Mouse (Mus musculus): ENCODE data around the gene Lrrc23.

The Lrrc23 gene

DNA sequence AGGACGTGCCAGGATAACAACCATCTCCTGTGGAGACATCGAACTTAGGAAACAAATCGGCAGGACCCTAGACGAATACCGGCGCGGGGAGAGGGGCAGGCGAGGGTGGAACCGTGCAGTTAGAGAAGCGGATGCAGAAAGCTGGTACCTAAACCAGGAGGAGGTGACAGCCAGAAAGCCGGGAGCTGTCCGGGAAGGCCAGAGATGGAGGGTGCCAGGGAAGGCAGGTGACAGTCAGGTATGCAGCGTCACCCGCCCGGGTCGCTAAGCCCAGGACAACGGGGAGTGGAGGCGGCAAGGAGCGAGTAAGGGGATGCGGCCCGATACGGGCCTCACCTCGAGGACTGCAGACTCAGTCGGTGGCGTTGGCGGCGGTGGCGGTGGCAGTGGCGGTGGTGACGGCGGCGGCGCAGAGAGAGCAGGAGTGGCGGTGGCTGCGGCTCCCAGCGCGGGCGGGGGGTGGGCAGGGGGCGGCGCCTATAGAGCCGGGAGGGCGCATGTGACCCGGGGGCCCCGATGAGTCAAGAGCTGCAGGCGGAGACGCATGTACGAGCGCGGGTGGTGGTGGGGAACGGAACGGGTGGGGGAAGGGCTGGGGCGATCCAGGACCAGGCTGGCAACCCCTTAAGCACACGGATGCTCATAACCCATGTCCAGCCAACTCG lies 10.3 kb downstream of the Lrrc23 start, which contains the start of gene Eno2:
Gene Eno2, minus strand, starts transcription at position 573 of the 665 bp plus-strand sequence.
- in situ Hi-C loops (cut with MboI, MseI) = no loop called here

DNA sequence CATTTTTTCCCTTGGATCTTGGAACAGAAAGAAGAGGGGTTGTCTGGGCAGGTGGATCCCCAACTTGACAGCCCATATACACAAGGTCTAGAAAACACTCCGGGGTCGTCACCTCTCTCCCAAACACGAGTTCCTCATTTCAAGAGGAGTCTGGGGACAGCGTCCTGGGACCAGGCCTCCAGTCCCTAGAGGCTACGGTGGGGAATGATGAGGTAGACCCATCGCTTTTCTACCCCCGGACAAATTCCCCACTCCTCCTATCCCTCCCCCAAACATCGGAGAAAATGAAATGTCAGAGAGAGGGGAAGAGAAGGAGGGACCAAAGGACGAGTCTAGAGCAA lies 10.9 kb downstream of the Lrrc23 start:
- in situ Hi-C loops (cut with MboI, MseI) = no loop called here

DNA sequence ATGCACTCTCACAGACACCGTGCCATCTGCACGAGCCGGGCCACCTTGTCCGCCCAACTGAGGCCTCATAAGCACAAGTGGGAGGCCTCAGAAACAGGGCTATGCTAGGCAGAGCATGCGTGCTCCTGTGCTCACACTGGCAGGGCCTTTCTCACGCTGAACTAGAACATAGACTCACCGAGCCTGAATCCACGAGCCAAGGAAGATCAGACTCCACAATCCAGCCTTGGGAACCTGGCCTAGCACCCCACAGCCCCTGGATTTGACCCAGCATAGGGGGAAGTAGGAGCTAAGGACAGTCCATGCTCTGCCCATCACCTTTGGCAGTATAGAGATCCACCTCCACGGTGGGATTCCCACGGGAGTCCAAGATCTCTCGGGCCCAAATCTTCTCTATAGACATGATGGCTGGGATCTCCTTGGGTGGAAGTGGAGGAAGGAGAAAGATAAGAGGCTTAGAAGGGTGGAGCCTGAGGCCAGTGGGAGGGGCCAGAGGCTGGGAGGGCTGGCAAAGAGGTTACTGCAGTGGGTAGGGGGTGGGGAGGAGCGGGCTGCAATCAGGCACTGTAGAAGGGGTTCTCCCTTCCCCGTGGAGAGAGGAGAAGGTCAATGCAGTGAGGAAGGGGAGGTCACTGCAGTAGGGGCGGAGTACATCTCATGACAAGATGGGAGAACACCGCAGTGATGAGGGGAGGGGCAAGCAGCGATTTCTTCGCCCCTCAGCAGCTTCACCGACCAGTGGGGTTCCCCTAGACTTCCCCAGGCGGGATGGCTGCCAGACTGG lies 11.4 kb downstream of the Lrrc23 start:
- in situ Hi-C loops (cut with MboI, MseI) = no loop called here

DNA sequence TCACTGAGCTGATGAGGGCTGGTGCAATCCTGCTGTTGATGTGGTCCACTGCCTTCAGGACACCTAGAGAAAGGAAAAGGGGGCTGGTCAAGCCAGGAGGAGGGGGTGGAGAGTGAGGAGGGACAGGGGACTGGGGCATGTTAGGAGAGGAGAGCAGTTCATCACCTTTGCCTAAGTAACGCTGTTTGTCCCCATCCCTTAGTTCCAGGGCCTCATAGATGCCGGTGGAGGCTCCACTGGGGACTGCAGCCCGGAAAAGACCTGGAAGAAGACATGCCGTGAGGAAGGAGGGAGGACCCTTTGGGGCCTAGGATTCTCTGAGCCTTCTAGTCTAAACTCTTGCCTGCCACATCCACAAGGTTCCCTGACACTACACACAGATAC lies 12.0 kb downstream of the Lrrc23 start:
- in situ Hi-C loops (cut with MboI, MseI) = no loop called here

DNA sequence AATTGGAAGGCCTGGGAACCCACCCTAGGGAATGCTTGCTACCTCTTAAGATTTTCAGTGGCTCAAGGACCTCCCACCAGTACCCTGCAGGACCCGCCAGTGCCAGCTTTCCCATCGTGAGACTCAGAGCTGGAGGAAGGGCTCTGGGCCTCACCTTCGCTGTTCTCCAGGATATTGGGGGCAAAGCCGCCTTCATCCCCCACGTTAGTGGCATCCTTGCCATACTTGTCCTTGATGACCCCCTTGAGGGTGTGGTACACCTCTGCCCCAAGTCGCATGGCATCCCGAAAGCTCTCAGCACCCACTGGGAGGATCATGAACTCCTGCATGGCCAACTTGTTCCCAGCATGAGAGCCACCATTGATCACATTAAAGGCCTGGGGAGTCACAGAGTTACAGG lies 13.6 kb downstream of the Lrrc23 start:
- in situ Hi-C loops (cut with MboI, MseI) = no loop called here

DNA sequence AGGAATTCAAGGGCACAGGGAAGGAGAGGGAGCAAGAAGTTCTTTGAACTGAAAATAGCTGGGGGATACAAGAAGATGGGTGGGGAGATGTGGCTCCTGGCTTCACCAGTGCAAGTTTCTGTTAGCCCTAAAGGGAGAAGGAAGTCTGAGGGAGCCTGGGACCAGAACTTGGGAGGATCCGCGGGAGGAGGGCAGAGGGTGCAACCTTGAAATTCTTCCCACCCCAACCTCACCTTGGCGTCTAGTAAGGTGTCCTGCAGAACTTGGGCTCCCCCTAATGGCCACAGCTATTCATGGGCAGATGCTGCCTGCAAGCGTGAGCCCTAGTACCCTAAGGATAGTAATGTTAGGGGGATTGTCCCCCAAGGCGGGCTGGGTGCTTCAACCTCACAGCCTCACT lies 20.3 kb downstream of the Lrrc23 start:
- in situ Hi-C loops (cut with MboI, MseI) = loop anchor here in 1 of 2 experiments (5.0 kb wide), 1 partner anchor 47 kb away; the partner anchor contains the start of genes Emg1 and Phb2

DNA sequence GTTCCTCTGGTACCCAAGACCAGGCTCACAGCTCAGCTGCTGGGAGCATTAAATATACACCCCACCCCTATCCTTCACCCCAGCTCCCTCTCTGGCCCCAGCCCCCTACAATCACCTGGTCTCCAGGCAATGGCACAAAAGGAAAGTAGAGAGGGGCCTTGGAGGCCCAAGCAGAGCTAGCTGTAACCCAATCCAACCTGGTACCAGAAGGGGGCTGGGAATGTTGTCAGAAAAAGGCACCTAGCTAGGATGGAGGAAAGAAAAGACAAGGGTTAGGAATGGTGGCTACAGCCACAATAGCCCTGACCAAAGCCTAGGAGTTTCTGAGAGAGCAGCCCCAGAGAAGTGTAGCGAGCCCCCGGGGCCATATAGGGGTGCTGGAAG lies 20.7 kb downstream of the Lrrc23 start:
- in situ Hi-C loops (cut with MboI, MseI) = loop anchor here in 1 of 2 experiments (5.0 kb wide), 1 partner anchor 47 kb away; the partner anchor contains the start of genes Emg1 and Phb2

DNA sequence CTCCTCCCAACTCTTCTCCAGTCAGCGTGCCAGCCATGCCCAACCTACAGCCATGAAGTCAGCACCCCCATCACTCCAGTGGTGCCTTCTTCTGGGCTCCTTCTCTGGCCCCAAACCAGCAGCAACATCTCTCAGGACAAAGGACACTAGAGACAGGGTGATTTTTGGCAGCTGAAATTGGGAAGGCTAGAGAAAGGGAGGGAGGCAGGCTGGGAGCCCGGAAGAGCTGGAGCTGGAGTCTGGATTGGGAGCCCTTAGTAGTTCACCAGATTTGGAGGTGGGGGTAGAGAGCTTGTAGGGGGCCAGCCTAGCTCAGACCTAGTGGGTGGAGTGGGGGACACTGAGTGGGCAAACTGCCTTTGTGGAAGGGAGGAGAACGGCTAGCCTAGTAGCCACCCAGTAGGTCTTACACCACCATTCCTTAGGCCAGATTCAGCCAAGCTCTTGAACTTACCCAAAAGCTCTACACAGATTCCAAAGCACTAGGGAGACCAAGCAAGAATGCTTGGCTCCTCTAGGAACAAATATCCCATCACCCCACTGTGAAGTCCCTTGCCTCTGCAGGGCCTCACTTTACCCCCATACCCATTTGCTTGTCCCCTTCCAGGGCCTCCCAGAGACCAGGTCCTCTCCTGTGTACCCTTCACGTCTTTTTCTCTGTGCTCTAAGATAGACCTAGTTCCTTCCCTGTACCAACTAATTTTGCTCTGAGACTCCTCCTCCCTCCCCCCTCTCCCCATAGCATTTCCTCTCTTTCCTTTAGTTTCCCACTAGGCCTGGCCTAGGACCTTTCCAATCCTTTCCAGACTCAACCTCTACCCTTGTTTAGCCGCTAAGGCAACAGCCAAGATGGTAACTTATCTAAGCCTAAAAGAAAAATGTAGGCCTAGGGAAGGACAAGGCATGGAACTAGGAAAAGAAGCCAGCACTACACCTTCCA lies 21.3 kb downstream of the Lrrc23 start:
- in situ Hi-C loops (cut with MboI, MseI) = loop anchor here in 1 of 2 experiments (5.0 kb wide), 1 partner anchor 46 kb away; the partner anchor contains the start of genes Emg1 and Phb2

DNA sequence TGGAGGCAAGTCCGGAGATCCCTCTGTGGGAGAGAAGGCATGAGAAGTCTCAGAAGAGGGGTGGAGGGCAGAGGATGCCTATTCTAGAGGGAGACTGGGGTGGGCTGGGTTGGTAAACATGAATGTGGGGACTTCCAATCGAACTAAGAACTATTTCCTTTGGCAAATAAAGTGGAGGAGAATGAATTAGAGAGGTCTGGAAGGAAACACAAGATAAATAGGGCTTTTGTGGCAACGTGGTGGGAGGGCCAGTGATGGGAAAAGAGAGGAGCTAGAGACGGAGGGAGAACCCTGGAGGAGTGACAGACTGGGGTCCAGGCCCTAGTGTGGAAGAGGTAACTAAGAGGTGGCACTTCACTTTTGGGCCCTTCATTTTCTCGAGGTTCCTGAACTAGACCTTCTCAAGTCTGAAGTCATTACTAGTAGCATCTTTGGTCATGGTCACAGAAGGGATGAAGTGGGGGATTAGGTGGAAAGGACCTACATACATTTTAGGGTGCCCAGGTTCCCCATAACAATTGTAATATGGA lies 22.1 kb downstream of the Lrrc23 start:
- in situ Hi-C loops (cut with MboI, MseI) = loop anchor here in 1 of 2 experiments (5.0 kb wide), 1 partner anchor 45 kb away; the partner anchor contains the start of genes Emg1 and Phb2

DNA sequence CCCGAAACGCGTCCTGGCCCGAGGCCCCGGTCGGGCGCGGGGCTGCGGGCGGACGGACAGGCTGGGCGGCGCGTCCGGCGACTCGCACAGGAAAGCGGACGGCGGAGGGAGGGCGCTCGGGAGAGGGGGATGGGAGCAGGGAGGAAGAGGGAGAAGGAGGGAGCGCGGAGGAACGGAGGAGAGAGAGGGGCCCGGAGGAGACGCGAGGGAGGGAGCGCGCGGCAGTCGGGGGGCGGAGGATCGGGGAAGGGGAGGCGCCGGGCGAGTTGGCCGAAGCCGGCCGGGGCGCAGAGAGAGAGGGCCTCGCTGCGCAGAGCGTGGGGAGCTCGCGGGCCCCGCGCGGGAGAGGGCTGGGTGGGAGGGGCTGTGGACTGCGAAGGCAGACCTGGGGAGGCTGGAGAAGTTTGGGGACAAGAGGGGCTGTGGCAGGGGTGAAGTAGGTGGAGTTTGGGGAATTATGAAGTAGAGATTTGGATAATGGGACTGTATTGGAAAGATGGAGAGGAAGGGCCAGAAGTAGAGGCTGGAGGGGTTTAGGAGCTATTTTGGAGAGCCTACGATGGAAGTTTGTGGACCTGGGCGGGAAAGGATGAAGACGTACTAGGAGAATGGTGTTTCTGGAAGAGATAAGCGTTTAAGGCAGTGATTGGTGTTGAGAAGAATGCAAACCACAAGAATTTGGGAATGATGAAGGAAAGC lies 22.7 kb downstream of the Lrrc23 start:
- in situ Hi-C loops (cut with MboI, MseI) = loop anchor here in 1 of 2 experiments (5.0 kb wide), 1 partner anchor 44 kb away; the partner anchor contains the start of genes Emg1 and Phb2

DNA sequence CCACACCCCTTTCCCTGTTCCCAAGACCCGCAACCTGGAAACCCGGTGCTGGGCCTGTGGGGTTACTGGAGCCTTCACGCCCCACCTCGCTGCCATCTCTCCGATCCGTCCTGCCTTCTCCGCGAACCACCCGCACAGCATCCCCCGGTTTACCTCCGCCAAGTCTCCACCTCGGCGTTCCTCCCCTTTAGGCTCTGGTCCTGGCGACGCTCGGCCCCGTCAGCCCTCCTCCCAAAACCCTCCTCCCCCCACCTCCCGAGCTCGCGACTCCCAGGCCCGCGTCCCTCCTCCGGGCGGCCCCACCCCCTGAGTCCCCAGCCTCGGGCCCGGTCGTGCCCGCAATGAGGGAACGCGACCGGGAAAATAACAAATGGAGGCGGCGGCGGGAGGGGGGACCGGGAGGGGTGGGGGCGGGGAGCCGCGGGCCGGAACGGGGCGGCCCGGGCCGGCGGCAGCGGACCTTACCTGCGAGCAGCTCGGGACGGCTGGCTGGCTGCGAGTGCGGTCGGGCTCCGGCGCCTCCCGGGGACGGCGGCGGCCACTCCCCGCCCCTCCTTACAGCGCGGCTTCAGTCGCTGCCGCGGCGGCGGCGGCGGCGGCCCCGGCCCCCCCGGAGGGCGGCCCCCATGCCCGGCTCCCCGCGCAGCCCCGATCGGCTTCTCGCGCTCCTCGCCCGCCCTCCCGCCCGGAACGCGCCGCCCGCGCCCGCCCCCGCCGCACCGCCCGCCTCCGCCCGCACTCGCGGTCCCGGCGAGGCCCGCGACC lies 23.5 kb downstream of the Lrrc23 start, which contains the start of the genes Gm45234 and Atn1:
Gene Gm45234, minus strand, starts transcription at position 191 of the 765 bp plus-strand sequence.
Gene Atn1, minus strand, starts transcription at position 694 of the 765 bp plus-strand sequence.
- in situ Hi-C loops (cut with MboI, MseI) = loop anchor here in 1 of 2 experiments (5.0 kb wide), 1 partner anchor 44 kb away; the partner anchor contains the start of genes Emg1 and Phb2

DNA sequence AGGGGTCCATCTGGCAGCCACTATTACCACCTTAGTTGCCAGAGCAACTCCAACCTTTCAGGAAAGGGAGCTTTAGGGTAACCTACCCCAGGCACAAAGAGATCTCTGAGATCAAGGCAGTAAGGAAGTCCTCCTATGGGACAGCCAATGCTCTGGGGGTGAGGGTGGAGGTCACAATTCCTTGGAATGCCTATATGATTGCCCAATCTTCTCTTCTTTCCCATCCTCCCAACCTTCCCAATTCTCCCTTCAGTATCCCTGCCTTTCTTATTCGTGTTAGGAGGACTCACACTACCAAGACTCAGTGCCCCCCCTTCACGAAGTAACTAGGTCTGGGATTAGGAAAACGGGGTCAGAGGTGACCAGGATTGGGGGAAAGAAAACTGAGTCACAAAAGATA lies 24.2 kb downstream of the Lrrc23 start:
- in situ Hi-C loops (cut with MboI, MseI) = loop anchor here in 1 of 2 experiments (5.0 kb wide), 1 partner anchor 43 kb away; the partner anchor contains the start of genes Emg1 and Phb2

DNA sequence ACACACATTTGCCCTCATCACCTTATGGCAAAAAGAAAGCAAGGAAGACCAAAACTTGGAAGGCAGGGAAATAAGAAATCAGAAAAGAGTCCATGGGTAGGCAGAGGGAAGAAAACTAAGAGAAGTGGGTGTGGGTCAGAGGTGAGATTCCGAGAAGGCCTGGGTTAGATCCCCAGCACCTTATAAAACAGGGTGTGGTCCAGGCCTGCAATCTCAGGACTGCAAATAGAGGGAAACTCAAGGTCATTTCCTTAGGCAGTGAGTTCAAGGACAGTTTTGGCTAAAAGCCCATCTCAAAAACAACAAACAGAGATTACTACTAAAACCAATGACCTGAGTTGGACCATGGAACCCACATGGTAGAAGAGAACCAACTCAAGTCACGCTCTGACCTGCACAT lies 25.7 kb downstream of the Lrrc23 start:
- in situ Hi-C loops (cut with MboI, MseI) = no loop called here

DNA sequence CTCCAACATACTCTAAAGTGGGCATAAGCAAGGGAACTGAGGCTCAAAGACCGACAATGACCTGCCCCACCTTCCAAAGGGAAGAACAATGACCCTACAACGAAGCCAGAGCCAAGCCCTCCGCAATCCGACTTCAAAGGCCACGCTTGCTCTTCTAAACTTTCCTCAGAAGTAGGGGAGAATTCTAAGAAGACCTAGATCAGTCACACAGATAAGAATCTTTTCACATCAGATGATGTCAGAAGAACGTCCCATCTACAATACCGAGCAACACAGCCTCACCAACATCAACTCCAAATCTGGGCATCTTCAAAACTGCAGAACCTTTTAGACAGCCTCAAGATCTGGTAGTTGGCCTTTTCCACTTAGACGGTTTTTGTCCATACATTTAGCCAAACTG lies 29.1 kb downstream of the Lrrc23 start:
- in situ Hi-C loops (cut with MboI, MseI) = no loop called here

DNA sequence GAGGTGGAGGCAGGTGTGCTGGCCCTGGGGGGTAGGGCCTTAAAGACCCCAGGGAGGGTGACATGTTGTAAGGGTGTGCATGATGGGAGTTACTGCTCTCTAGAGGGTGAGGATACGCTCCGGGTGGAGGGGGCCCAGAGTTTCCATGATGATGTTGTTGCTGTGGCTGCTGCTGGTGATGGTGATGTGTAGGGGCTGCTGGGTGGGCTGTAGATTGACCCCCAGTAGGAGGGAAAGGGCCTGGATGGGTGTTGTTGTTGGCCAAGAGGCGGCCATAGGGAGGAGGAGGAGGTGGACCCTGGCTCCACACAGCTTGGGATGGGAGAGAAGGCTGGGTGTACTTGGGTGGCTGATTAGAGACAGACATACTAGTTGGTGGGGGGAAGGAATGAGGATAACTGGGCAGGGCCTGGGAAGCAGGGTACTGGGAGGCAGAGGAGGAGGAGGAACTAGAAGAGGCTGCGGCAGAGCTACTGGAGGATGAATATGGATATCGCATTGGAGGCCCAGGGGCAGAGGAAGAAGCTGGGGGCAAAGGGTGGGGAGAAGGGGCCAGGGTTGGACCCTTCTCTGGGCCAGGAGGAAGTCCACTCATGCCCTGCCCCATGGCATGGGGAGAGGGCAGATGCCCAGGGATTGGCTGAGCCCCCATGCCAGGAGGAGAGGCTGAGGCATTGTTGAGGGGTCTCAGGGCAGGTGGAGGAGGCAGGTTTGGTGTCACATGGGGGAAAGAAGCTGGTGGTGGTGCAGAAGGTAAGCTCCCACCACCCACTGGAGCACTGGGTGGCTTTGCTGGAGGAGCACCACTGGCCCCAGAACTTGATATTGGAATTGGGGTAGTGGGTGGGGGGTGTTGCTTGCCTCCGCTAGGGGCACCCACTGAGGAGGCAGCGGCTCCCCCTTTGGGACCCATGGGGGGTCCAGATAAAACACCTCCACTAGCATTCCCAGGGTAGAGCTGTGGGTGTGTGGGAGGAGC lies 32.6 kb downstream of the Lrrc23 start:
- in situ Hi-C loops (cut with MboI, MseI) = loop anchor here in 1 of 2 experiments (10.0 kb wide), 1 partner anchor 1942 kb away; the partner anchor contains the start of gene Slc2a3

DNA sequence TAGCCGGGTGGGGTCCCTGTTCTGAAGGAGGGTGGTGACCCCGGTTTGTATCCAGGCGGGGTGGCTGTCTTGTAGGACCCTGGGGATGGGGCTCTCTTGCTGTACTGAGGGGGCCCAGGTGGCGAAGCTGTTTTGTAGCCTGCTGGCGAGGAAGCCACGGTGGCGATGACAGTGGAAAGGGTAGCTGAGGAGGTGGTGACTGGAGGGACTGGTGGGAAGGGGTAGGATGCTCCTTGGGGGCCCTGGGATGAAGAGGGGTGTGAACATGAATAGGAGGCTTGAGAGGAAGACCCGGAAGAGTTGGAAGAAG lies 33.3 kb downstream of the Lrrc23 start:
- in situ Hi-C loops (cut with MboI, MseI) = loop anchor here in 1 of 2 experiments (10.0 kb wide), 1 partner anchor 1941 kb away; the partner anchor contains the start of gene Slc2a3

DNA sequence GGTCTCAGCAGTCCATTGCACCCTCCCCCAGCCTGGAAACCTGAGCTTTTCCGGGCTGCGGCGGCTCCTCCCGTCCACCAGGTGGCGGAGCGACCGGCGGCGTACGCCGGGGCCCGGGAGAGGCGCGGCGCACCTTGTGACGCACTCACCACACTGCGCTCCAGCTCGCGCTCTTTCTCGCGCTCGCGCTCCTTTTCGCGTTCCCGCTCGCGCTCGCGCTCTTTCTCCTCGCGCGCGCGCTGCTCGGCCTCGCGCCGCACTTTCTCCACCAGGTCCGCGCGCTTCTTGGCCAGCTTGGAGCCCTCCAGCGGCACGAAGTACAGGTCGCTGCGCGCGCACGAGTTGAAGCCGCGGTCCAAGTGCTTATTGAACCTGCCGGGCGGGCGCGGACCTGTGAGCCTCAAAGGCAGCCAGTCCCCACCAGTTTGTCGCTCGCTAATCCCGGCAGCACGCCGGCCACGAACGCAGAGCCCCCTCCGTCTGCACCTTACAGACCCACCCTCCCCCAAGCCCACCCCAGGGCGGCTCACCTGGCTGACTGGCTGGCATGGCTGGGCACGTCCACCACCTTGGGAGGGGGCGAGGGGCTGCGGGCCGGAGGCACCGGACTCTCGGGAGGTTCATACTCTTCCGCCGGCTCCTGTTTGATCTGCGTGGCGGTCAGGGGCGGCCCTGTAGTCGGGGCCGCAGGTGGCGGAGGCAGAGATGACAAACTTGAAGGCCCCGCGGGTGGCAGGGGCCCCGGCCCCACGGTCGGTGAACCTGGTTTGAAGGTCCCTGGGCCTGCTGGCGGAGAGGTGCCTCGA lies 33.8 kb downstream of the Lrrc23 start:
- in situ Hi-C loops (cut with MboI, MseI) = loop anchor here in 1 of 2 experiments (10.0 kb wide), 1 partner anchor 1941 kb away; the partner anchor contains the start of gene Slc2a3
